Mouse (Mus musculus): ENCODE results near the gene Gm11238. TPM values are rescaled to one million over a fixed set of nuclear protein-coding genes. Genes with fewer than 3 reads are reported as not detected.
"Not testable (repeated sequence)": the region's sequence is repeated elsewhere in the genome, so short reads cannot be mapped to it uniquely, and the experiment has no call there.

Gene Gm11238
- polyA plus RNA-seq (2011; ENCODE audit: insufficient read length, low read depth, missing spikeins) = not detected in 2 replicates

- not testable (repeated sequence) for H3K4me1 ChIP-seq (ENCODE audit: control insufficient read depth, insufficient read depth, low read length); H3K4me3 ChIP-seq (ENCODE audit: insufficient read depth, low read length); H3K27ac ChIP-seq (ENCODE audit: insufficient read depth, low read length)
These were observed at the start of gene Gm11238 for GRCm38 (mm10) chr4:73607581-73607980. TSS of gene Gm11238 (plus strand) at chr4:73607881.

DNA sequence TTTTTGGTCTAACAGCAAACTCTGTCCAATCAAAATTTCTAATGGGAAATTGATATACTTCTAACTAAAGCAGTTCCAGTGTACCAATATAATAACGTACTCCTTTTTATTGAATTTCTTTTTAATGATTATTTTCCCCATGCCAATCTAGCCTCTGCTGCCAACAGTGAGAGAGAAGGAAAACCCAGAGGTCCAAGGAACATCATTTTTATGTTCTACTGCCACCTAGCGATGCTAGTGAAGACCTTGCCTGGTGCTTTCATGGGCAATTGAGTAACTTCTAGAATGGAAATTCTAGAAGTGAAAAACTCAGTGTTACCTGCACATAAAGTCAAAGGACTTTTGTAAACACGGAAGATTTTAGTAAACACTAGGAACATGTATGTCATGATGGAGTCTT lies 8.4 kb upstream of the Gm11238 start:
- TF ChIP-seq POLR2A (IDR thresholded peaks at IDR 0.05; ENCODE audit: low read depth, low read length) = no peak
- no peak for TF ChIP-seq CTCF (IDR thresholded peaks at IDR 0.05; ENCODE audit: borderline replicate concordance, insufficient read depth, low read length)
- H3K27ac ChIP-seq (ENCODE audit: insufficient read depth, low read length) = no peak overlapping the region
- H3K4me1 ChIP-seq (ENCODE audit: control insufficient read depth, insufficient read depth, low read length) = no peaks in the 10 kb centered on the region
- H3K4me3 ChIP-seq (ENCODE audit: insufficient read depth, low read length) = no peak overlapping the region

GRCm38 (mm10) chr4:73622684-73623083 lies 15.0 kb downstream of the Gm11238 start, which contains the start of gene Gm11237:
TSS of gene Gm11237 (plus strand) at chr4:73622984.
- not testable (repeated sequence) for H3K27ac ChIP-seq (ENCODE audit: insufficient read depth, low read length); H3K4me3 ChIP-seq (ENCODE audit: insufficient read depth, low read length); H3K4me1 ChIP-seq (ENCODE audit: control insufficient read depth, insufficient read depth, low read length)

DNA sequence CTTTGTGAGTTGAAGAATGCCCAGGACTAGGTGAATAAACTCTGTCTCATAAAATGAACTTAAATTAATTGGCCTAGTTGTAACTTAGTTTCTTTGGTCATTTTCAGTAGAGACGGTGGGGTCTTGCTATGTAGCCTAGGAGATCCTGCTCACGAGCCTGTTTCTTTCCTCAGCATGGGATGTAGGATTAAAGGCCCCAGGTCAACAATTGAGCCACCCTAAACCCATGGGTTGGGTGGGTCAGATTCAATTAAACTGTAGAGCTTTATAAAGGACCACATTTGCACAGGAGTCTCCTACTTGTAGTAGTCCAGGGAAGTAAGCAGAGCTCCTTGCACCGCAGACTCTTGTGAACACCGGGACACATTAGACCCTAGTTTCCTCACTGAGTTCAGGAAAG lies 30.1 kb downstream of the Gm11238 start, which contains the start of gene Gm11236:
Gene Gm11236 (plus strand): TSS at position 301 of the 400 bp plus-strand sequence.
- not testable (repeated sequence) for H3K4me3 ChIP-seq (ENCODE audit: insufficient read depth, low read length); H3K4me1 ChIP-seq (ENCODE audit: control insufficient read depth, insufficient read depth, low read length); H3K27ac ChIP-seq (ENCODE audit: insufficient read depth, low read length)

GRCm38 (mm10) chr4:73661864-73662263 lies 54.2 kb downstream of the Gm11238 start:
- not testable (repeated sequence) for H3K27ac ChIP-seq (ENCODE audit: insufficient read depth, low read length); H3K4me3 ChIP-seq (ENCODE audit: insufficient read depth, low read length)

DNA sequence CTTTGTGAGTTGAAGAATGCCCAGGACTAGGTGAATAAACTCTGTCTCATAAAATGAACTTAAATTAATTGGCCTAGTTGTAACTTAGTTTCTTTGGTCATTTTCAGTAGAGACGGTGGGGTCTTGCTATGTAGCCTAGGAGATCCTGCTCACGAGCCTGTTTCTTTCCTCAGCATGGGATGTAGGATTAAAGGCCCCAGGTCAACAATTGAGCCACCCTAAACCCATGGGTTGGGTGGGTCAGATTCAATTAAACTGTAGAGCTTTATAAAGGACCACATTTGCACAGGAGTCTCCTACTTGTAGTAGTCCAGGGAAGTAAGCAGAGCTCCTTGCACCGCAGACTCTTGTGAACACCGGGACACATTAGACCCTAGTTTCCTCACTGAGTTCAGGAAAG lies 60.4 kb downstream of the Gm11238 start, which contains the start of gene Gm11239:
Gene Gm11239 (plus strand): TSS at position 301 of the 400 bp plus-strand sequence.
- H3K27ac ChIP-seq (ENCODE audit: insufficient read depth, low read length); H3K4me3 ChIP-seq (ENCODE audit: insufficient read depth, low read length); H3K4me1 ChIP-seq (ENCODE audit: control insufficient read depth, insufficient read depth, low read length): not testable (repeated sequence)

More at GRCm38 (mm10) chr4:73661864-73662263, 54.2 kb downstream of the Gm11238 start:
- H3K4me1 ChIP-seq (ENCODE audit: control insufficient read depth, insufficient read depth, low read length) = not testable (repeated sequence)

DNA sequence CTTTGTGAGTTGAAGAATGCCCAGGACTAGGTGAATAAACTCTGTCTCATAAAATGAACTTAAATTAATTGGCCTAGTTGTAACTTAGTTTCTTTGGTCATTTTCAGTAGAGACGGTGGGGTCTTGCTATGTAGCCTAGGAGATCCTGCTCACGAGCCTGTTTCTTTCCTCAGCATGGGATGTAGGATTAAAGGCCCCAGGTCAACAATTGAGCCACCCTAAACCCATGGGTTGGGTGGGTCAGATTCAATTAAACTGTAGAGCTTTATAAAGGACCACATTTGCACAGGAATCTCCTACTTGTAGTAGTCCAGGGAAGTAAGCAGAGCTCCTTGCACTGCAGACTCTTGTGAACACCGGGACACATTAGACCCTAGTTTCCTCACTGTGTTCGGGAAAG lies 75.5 kb downstream of the Gm11238 start, which contains the start of gene Gm428:
Gene Gm428 (plus strand): TSS at position 301 of the 400 bp plus-strand sequence.
- not testable (repeated sequence) for H3K4me3 ChIP-seq (ENCODE audit: insufficient read depth, low read length); H3K4me1 ChIP-seq (ENCODE audit: control insufficient read depth, insufficient read depth, low read length); H3K27ac ChIP-seq (ENCODE audit: insufficient read depth, low read length)

Other genes with a start within 250 kb of the Gm11238 start
- not detected in 2 replicates for gene Gm11487, start 202.8 kb upstream of the Gm11238 start, polyA plus RNA-seq (2011; ENCODE audit: insufficient read length, low read depth, missing spikeins)
- gene Gm11237, start 15.1 kb downstream of the Gm11238 start, polyA plus RNA-seq (2011; ENCODE audit: insufficient read length, low read depth, missing spikeins) = not detected in 2 replicates
- gene Gm11236, start 30.2 kb downstream of the Gm11238 start, polyA plus RNA-seq (2011; ENCODE audit: insufficient read length, low read depth, missing spikeins) = not detected in 2 replicates
- gene Gm11239, start 60.5 kb downstream of the Gm11238 start, polyA plus RNA-seq (2011; ENCODE audit: insufficient read length, low read depth, missing spikeins) = not detected in 2 replicates
- gene Gm428, start 75.6 kb downstream of the Gm11238 start, polyA plus RNA-seq (2011; ENCODE audit: insufficient read length, low read depth, missing spikeins) = not detected in 2 replicates
- gene Rasef, start 183.1 kb downstream of the Gm11238 start, polyA plus RNA-seq (2011; ENCODE audit: insufficient read length, low read depth, missing spikeins) = 0.14 TPM in 1 of 2 replicates, not detected in the other